Mouse (Mus musculus) small intestine, adult 10 weeks (tissue): ENCODE data around the gene Lrrc56. TPM values are rescaled to one million over a fixed set of nuclear protein-coding genes. Genes with fewer than 3 reads are reported as not detected.

Source experiments
- polyA plus RNA-seq: library from polyadenylated mRNA; stranded (reverse); fragments of 350-450 nt; fragmentation: Illumina TruSeq; extraction: RNeasy Lipid Tissue Mini Kit (QIAGEN cat#74804); gene quantifications from one replicate; pipeline ENCODE4 v1.2.3, GENCODE M21; 2014; ENCODE audit warnings: low replicate concordance

Gene Lrrc56
- polyA plus RNA-seq: 0.56 TPM

GRCm38 (mm10) chr7:141193948-141194347, at the start of gene Lrrc56, which contains the start of gene Hras:
Gene Lrrc56 (plus strand): TSS chr7:141194157.
Gene Hras (minus strand): TSS chr7:141194005.

GRCm38 (mm10) chr7:141172116-141173006, 21.6 kb upstream of the Lrrc56 start, which contains the start of gene Rnh1:
Gene Rnh1 (minus strand): TSS chr7:141172857.

GRCm38 (mm10) chr7:141213605-141214235, 19.8 kb downstream of the Lrrc56 start, which contains the start of gene Lmntd2:
Gene Lmntd2 (minus strand): TSS chr7:141214080.

GRCm38 (mm10) chr7:141215101-141215879, 21.3 kb downstream of the Lrrc56 start, which contains the start of gene Rassf7:
Gene Rassf7 (plus strand): TSS chr7:141215860.

GRCm38 (mm10) chr7:141228279-141229067, 34.5 kb downstream of the Lrrc56 start, which contains the start of gene Phrf1:
Gene Phrf1 (plus strand): TSS chr7:141228784.

Other genes with a start within 250 kb of the Lrrc56 start
- gene Ifitm5, start 243.9 kb upstream of the Lrrc56 start, polyA plus RNA-seq: not detected
- not detected for gene Gm45717, start 238.2 kb upstream of the Lrrc56 start, polyA plus RNA-seq
- 37.5 TPM for gene Ifitm2, start 238.2 kb upstream of the Lrrc56 start, polyA plus RNA-seq
- 3.0 TPM for gene Ifitm1, start 226.9 kb upstream of the Lrrc56 start, polyA plus RNA-seq
- 4.3 TPM for gene Ifitm3, start 183.4 kb upstream of the Lrrc56 start, polyA plus RNA-seq
- gene Ifitm6, start 176.2 kb upstream of the Lrrc56 start, polyA plus RNA-seq: 5.2 TPM
- not detected for gene Gm17387, start 165.0 kb upstream of the Lrrc56 start, polyA plus RNA-seq
- gene B4galnt4, start 133.1 kb upstream of the Lrrc56 start, polyA plus RNA-seq: 0.45 TPM
- 0.74 TPM for gene Pkp3, start 115.9 kb upstream of the Lrrc56 start, polyA plus RNA-seq
- 1.6 TPM for gene Sigirr, start 93.6 kb upstream of the Lrrc56 start, polyA plus RNA-seq
- gene Ano9, start 76.4 kb upstream of the Lrrc56 start, polyA plus RNA-seq: 145 TPM
- gene Ptdss2, start 71.8 kb upstream of the Lrrc56 start, polyA plus RNA-seq: 11.3 TPM
- gene Rnh1, start 21.3 kb upstream of the Lrrc56 start, polyA plus RNA-seq: 1.9 TPM
- 2.0 TPM for gene Hras, start 152 bp upstream of the Lrrc56 start, polyA plus RNA-seq
- 0.59 TPM for gene Lmntd2, start 19.9 kb downstream of the Lrrc56 start, polyA plus RNA-seq
- 8.4 TPM for gene Rassf7, start 21.7 kb downstream of the Lrrc56 start, polyA plus RNA-seq
- gene Phrf1, start 34.6 kb downstream of the Lrrc56 start, polyA plus RNA-seq: 8.6 TPM
- 97.9 TPM for gene Irf7, start 72.3 kb downstream of the Lrrc56 start, polyA plus RNA-seq
- 150 TPM for gene Cdhr5, start 82.6 kb downstream of the Lrrc56 start, polyA plus RNA-seq
- gene Sct, start 85.0 kb downstream of the Lrrc56 start, polyA plus RNA-seq: 1.2 TPM
- not detected for gene Drd4, start 97.8 kb downstream of the Lrrc56 start, polyA plus RNA-seq
- gene Deaf1, start 133.5 kb downstream of the Lrrc56 start, polyA plus RNA-seq: 0.85 TPM
- 16.0 TPM for gene Tmem80, start 133.6 kb downstream of the Lrrc56 start, polyA plus RNA-seq
- 11.5 TPM for gene Eps8l2, start 144.7 kb downstream of the Lrrc56 start, polyA plus RNA-seq
- 17.9 TPM for gene Taldo1, start 198.0 kb downstream of the Lrrc56 start, polyA plus RNA-seq
- gene Gatd1, start 220.0 kb downstream of the Lrrc56 start, polyA plus RNA-seq: 3.3 TPM
- not detected for gene Cend1, start 235.3 kb downstream of the Lrrc56 start, polyA plus RNA-seq
- 3.3 TPM for gene Slc25a22, start 243.7 kb downstream of the Lrrc56 start, polyA plus RNA-seq
- gene Pidd1, start 249.9 kb downstream of the Lrrc56 start, polyA plus RNA-seq: 0.19 TPM